ENCODE assay signal across 10 mouse cellular contexts in the genomic region with DNA sequence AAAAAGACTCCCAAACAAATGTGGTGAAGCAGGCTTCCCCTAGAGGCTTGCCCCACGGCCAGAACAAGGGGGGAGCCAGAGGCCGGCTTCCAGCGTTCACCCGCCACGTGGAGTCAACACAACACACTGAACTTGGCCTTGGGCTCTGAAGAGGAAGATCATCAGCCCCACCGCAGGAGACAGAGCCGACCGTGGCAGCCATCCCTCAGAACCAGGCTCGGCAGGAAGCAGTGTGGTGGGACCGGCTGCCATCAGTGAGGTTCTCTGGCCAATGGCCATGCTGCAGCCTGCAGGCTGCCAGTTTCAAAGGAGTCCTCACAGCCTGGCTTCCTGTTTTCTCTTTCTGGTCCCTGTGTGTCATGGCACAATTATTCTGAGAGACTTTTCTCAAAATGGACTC.
DNase-seq lines count a peak whose midpoint lies in the region; ATAC-seq and TF ChIP-seq lines count a peak whose summit lies in the region.
"Had no signal": no experiment of that assay in that cellular context is flagged by ENCODE, and none has a peak within 500 bp of the region (broad histone marks: within the 10 kb centered on the region; RNA-seq: fewer than 3 reads in every experiment).

No protein-coding gene starts in this region.

- H3K4me1 ChIP-seq in lung, postnatal 0 days (ENCODE audit: insufficient read depth, low read depth, low read length): 0 out of 2 replicates have a peak, but pooled peaks cover 4% of the 10 kb centered on the region

- peak; percentile 35 for DNase-seq in gastrocnemius, postnatal 10 days
- DNase-seq in gastrocnemius, postnatal 36 days: no peak
- DNase-seq in lung, postnatal 0 days (ENCODE audit: low spot score): peak; percentile 29
- DNase-seq in lung, postnatal 14 days: no peak
- peak; percentile 87 to 88 for DNase-seq in cerebellum, postnatal 14 days
- DNase-seq in right cerebral cortex, postnatal 4 days: peak; percentile 35
- no peak for DNase-seq in kidney, adult 9 months
- DNase-seq in spleen, adult 18-20 months: no peak

- H3K4me2 ChIP-seq in lung, postnatal 0 days (replicated peaks; ENCODE audit: low read depth, low read length): no peak overlapping the region
- H3K4me2 ChIP-seq: midbrain, embryonic 11.5 days had no signal

- TF ChIP-seq CTCF in lung, postnatal 0 days (IDR thresholded peaks at IDR 0.05): no peak

- H3K4me3 ChIP-seq in lung, postnatal 0 days (ENCODE audit: low read depth, low read length): no peak overlapping the region
- H3K4me3 ChIP-seq: left cerebral cortex, adult 2 months had no signal

- no peak overlapping the region for H3K27ac ChIP-seq in lung, postnatal 0 days (ENCODE audit: low read length)
- H3K27ac ChIP-seq: left cerebral cortex, adult 2 months had no signal

- H3K36me3 ChIP-seq in lung, postnatal 0 days (ENCODE audit: insufficient read depth, low read length): no peaks in the 10 kb centered on the region

- no peaks in the 10 kb centered on the region for H3K9me3 ChIP-seq in lung, postnatal 0 days (ENCODE audit: low read length)

- no peaks in the 10 kb centered on the region for H3K27me3 ChIP-seq in lung, postnatal 0 days (replicated peaks; ENCODE audit: insufficient read depth, low read length)

- H3K9ac ChIP-seq in lung, postnatal 0 days (replicated peaks; ENCODE audit: low read depth): no peak overlapping the region

- intact Hi-C loops in gastrocnemius, postnatal 36 days (cut with DNase I): loop anchor here (10.0 kb wide), 2 partner anchors 214 to 554 kb away; no protein-coding TSS in a partner anchor

- no peak for TF ChIP-seq EP300 in lung, postnatal 0 days (IDR thresholded peaks at IDR 0.05)

- WGBS in lung, postnatal 0 days: 33% methylated on average over 10 of the region's 10 CpGs

- ATAC-seq in lung, postnatal 0 days: 0 out of 2 replicates have a peak, but pooled peaks have one; percentile 20

Comparison
In these comparisons a context has a peak if more than half of its experiments do, and no peak if none do; other contexts are left out.
1. DNase-seq: peak in gastrocnemius, postnatal 10 days (single experiment), lung, postnatal 0 days (single experiment), cerebellum, postnatal 14 days (2 of 2) and right cerebral cortex, postnatal 4 days (single experiment); none in gastrocnemius, postnatal 36 days (0 of 2), lung, postnatal 14 days (single experiment), kidney, adult 9 months (single experiment) and spleen, adult 18-20 months (0 of 2).